Mouse (Mus musculus) embryonic facial prominence, embryonic 11.5 days (tissue): ENCODE data around the gene Ube2l6. TPM values are rescaled to one million over a fixed set of nuclear protein-coding genes. Genes with fewer than 3 reads are reported as not detected.

Source experiments
- ATAC-seq: fragments of 200-750 bp; cut with Nextera tagmentation; replicated peaks from 2 replicates; pipeline ENCODE4 v1.8.0; 2017; ENCODE audit warnings: low read depth; ENCODE audit not compliant: insufficient number of reproducible peaks, low FRiP score, low TSS enrichment
- DNase-seq: peaks from one replicate; pipeline ENCODE4 v3.0.0-alpha.2; 2015; ENCODE audit warnings: low spot score
- H3K27ac ChIP-seq: fragments of 300-500 bp; sonication (generic); replicated peaks from 2 replicates; pipeline ENCODE4 v1.5.1; 2014; ENCODE audit warnings: mild to moderate bottlenecking, low read depth, low read length, control low read depth
- H3K27me3 ChIP-seq: fragments of 300-500 bp; sonication (generic); 2 replicates; pipeline ENCODE4 v1.6.1; 2014; ENCODE audit warnings: mild to moderate bottlenecking, low read length, moderate library complexity, mixed read lengths; ENCODE audit not compliant: control insufficient read depth, insufficient read depth
- H3K36me3 ChIP-seq: fragments of 300-500 bp; sonication (generic); replicated peaks from 2 replicates; pipeline ENCODE4 v1.6.1; 2014; ENCODE audit warnings: low read depth, mild to moderate bottlenecking, low read length, moderate library complexity, mixed read lengths; ENCODE audit not compliant: control insufficient read depth, insufficient read depth
- H3K4me1 ChIP-seq: fragments of 300-500 bp; sonication (generic); 2 replicates; pipeline ENCODE4 v1.6.1; 2014; ENCODE audit warnings: low read length, mixed read lengths; ENCODE audit not compliant: control insufficient read depth, insufficient read depth
- H3K4me2 ChIP-seq: fragments of 300-500 bp; sonication (generic); 2 replicates; pipeline ENCODE4 v1.6.1; 2014; ENCODE audit warnings: low read depth, mild to moderate bottlenecking, control low read depth, low read length, moderate library complexity
- H3K4me3 ChIP-seq: fragments of 300-500 bp; sonication (generic); 2 replicates; pipeline ENCODE4 v1.5.1; 2014; ENCODE audit warnings: low read depth, low read length, control low read depth
- H3K9ac ChIP-seq: fragments of 300-500 bp; sonication (generic); replicated peaks from 2 replicates; pipeline ENCODE4 v1.6.1; 2014; ENCODE audit warnings: mild to moderate bottlenecking, control low read depth, low read length
- H3K9me3 ChIP-seq: fragments of 300-500 bp; sonication (generic); replicated peaks from 2 replicates; pipeline ENCODE4 v1.6.1; 2016; ENCODE audit warnings: mild to moderate bottlenecking, low read length, inconsistent platforms, mixed read lengths; ENCODE audit not compliant: control insufficient read depth
- WGBS: fragments of 180-500 bp; shearing (Covaris S2); extraction: QIAGEN DNeasy Blood & Tissue Kit; methylation state at CpG from one replicate; pipeline ENCODE4 v1.1.7; 2014; 5-methylcytosine and 5-hydroxymethylcytosine counted together
- polyA plus RNA-seq: library from polyadenylated mRNA; unstranded; fragments of >200 nt; fragmentation: Nextera tagmentation; extraction: Ambion mirVana; gene quantifications from 2 replicates; pipeline ENCODE4 v1.2.1, GENCODE M21; 2014

Gene Ube2l6
- polyA plus RNA-seq, 1 experiment from 2014 or later = 30.6 TPM

- Histone ChIP-seq H3K4me3 (no peak overlapping the region), H3K9ac (no peak overlapping the region), H3K4me2 (no peak overlapping the region), H3K27me3 (no peaks in the 10 kb centered on the region), H3K36me3 (no peaks in the 10 kb centered on the region), H3K4me1 (no peaks in the 10 kb centered on the region), H3K9me3 (no peaks in the 10 kb centered on the region), H3K27ac (no peak overlapping the region)
- 71% methylated on average over 6 of the region's 6 CpGs for WGBS
- ATAC-seq (no peak), DNase-seq (no peak)
Measured at GRCm38 (mm10) chr2:84810526-84810885, 11.9 kb downstream of the Ube2l6 start.

- Histone ChIP-seq H3K9me3 (no peaks in the 10 kb centered on the region), H3K27ac (no peak overlapping the region), H3K4me1 (no peaks in the 10 kb centered on the region), H3K4me2 (peak overlapping the region; percentile 32), H3K9ac (peak overlapping the region; percentile 15; the same call in 1 of the 2 replicates), H3K36me3 (no peaks in the 10 kb centered on the region), H3K27me3 (no peaks in the 10 kb centered on the region), H3K4me3 (no peak overlapping the region)
- peak; percentile 90 for DNase-seq
- 37% methylated on average over 26 of the region's 26 CpGs for whole genome bisulfite sequencing
- ATAC-seq = peak; percentile 61; the same call in 1 of the 2 replicates
Measured at GRCm38 (mm10) chr2:84810886-84811577, 12.4 kb downstream of the Ube2l6 start.

GRCm38 (mm10) chr2:84811880-84812279, 13.3 kb downstream of the Ube2l6 start:
- 82% methylated on average over 7 of the region's 7 CpGs for WGBS
- ATAC-seq (no peak), DNase-seq (no peak)
- Histone ChIP-seq H3K9ac (no peak overlapping the region), H3K27me3 (no peaks in the 10 kb centered on the region), H3K4me2 (no peak overlapping the region), H3K36me3 (no peaks in the 10 kb centered on the region), H3K9me3 (no peaks in the 10 kb centered on the region), H3K4me3 (no peak overlapping the region), H3K27ac (no peak overlapping the region), H3K4me1 (no peaks in the 10 kb centered on the region)

- 75% methylated on average over 6 of the region's 6 CpGs for WGBS
- no peak for DNase-seq
Measured at GRCm38 (mm10) chr2:84812676-84813075, 14.0 kb downstream of the Ube2l6 start.

GRCm38 (mm10) chr2:84819861-84820260, 21.2 kb downstream of the Ube2l6 start:
- no peak overlapping the region for H3K4me3 ChIP-seq
- H3K9me3 ChIP-seq = no peaks in the 10 kb centered on the region
- H3K9ac ChIP-seq = no peak overlapping the region
- H3K27ac ChIP-seq = no peak overlapping the region
- no peaks in the 10 kb centered on the region for H3K4me1 ChIP-seq
- ATAC-seq = no peak
- H3K36me3 ChIP-seq = no peaks in the 10 kb centered on the region
- WGBS = 55% methylated on average over 3 of the region's 3 CpGs
- H3K4me2 ChIP-seq = no peak overlapping the region
- no peaks in the 10 kb centered on the region for H3K27me3 ChIP-seq
- DNase-seq = no peak

More at GRCm38 (mm10) chr2:84812676-84813075, 14.0 kb downstream of the Ube2l6 start:
- H3K4me3 ChIP-seq = no peak overlapping the region
- no peaks in the 10 kb centered on the region for H3K4me1 ChIP-seq
- H3K9ac ChIP-seq = no peak overlapping the region
- ATAC-seq = no peak
- no peak overlapping the region for H3K27ac ChIP-seq
- H3K36me3 ChIP-seq = no peaks in the 10 kb centered on the region
- H3K27me3 ChIP-seq = no peaks in the 10 kb centered on the region
- no peaks in the 10 kb centered on the region for H3K9me3 ChIP-seq
- H3K4me2 ChIP-seq = no peak overlapping the region

GRCm38 (mm10) chr2:84822552-84822951, 23.9 kb downstream of the Ube2l6 start, which contains the start of gene Smtnl1:
TSS of gene Smtnl1 (minus strand) at chr2:84822652.
- Histone ChIP-seq H3K4me1 (no peaks in the 10 kb centered on the region), H3K27me3 (no peaks in the 10 kb centered on the region), H3K36me3 (no peaks in the 10 kb centered on the region), H3K4me2 (no peak within 1 kb of the TSS), H3K9ac (no peak within 1 kb of the TSS), H3K27ac (no peak within 1 kb of the TSS), H3K9me3 (no peaks in the 10 kb centered on the region), H3K4me3 (no peak within 1 kb of the TSS)
- DNase-seq (no peak), ATAC-seq (no peak)
- WGBS = 61% methylated on average over 13 of the region's 13 CpGs

- H3K27ac ChIP-seq = no peak overlapping the region
- peak; percentile 40 for DNase-seq
- H3K27me3 ChIP-seq = no peaks in the 10 kb centered on the region
- 37% methylated on average over 2 of the region's 2 CpGs for WGBS
- no peak overlapping the region for H3K4me3 ChIP-seq
- no peak overlapping the region for H3K4me2 ChIP-seq
- ATAC-seq = no peak
- H3K9me3 ChIP-seq = no peaks in the 10 kb centered on the region
- no peaks in the 10 kb centered on the region for H3K36me3 ChIP-seq
- no peaks in the 10 kb centered on the region for H3K4me1 ChIP-seq
- H3K9ac ChIP-seq = no peak overlapping the region
Measured at GRCm38 (mm10) chr2:84823237-84823636, 24.6 kb downstream of the Ube2l6 start.

GRCm38 (mm10) chr2:84826488-84827282, 28.1 kb downstream of the Ube2l6 start, which contains the start of gene Timm10:
TSS of gene Timm10 (plus strand) at chr2:84826997.
- DNase-seq (peak; percentile 96), ATAC-seq (peak; percentile 89)
- peak within 1 kb of the TSS; percentile 85 for H3K4me3 ChIP-seq
- peak within 1 kb of the TSS; percentile 85 for H3K4me2 ChIP-seq
- peak within 1 kb of the TSS; percentile 62 for H3K9ac ChIP-seq
- no peaks in the 10 kb centered on the region for H3K4me1 ChIP-seq
- WGBS = under 1% methylated on average over 34 of the region's 34 CpGs
- H3K27me3 ChIP-seq = no peaks in the 10 kb centered on the region
- H3K36me3 ChIP-seq = no peaks in the 10 kb centered on the region
- no peak within 1 kb of the TSS for H3K27ac ChIP-seq
- no peaks in the 10 kb centered on the region for H3K9me3 ChIP-seq
